Mouse (Mus musculus): ENCODE data around the gene Lias.
A peak's percentile ranks its signal among the peaks of the same experiment; 100 is the strongest.

DNA sequence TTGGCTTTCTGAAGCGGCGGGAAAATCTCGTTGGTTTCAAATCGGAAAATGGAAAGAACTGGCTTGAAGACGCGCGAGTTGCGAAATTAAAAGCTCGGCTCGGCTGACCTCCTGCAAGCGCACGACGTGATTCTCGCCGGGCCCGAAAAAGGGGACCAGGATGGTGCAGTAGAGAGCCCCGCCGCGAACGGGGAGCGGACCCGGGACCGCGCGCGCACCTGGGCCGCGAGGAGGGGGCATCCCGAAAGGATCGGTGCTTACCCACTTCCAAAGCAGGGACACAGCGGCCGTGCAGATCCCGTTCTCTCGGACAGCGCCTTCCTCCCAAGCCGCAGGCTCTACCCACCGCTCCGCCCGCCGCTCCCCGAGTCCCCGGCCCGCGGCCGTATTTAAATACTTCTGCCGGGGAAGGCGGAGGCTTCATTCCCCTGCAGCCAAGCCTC is 44.1 kb downstream of the Lias start:
- TF ChIP-seq CTCF (conservative IDR thresholded peaks at IDR 0.05; ENCODE audit: insufficient read depth, insufficient read length, low read depth, low read length) (no peak), POLR2A (IDR thresholded peaks at IDR 0.05; ENCODE audit: low read depth, low read length) (peak; percentile 53)
